Mouse (Mus musculus): Measurements from ENCODE around the gene Bbx.
A peak's percentile ranks its signal among the peaks of the same experiment; 100 is the strongest.

Bbx gene

DNA sequence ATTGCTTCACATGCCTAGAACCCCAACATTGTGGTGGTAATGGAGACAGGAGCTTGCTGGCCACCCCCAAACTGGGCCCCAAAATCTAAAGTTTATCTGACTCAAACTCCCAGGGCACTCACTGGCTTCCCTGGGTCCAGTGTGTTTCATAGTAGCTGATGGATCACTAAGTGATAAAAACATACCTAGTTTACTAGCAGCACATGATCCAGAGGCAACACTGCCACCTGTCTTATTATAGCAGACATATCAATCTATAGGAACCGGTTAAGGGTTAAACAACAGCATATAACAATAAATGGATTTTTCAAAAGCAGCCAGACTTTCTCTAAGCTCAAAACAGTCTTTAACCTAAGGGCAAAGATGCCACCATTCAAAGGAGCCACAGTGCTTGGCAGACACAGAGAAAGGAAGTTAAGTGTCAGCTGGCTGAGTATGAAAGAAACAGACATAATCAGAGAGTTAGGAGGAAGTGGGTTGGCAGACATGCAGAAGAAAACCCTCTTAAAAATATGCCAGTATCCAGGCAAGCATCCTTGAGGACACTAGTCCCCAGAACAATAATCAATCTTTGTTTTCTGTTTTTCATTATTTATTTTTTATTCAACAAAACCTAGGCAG, 116.7 kb downstream of the Bbx start:
- no peak for DNase-seq (ENCODE audit: low read depth, low spot score)

GRCm38 (mm10) chr16:50311588-50311987, 120.6 kb downstream of the Bbx start:
- DNase-seq (ENCODE audit: low read depth, low spot score), result no peak

- peak; percentile 94 for DNase-seq (ENCODE audit: low read depth, low spot score)
Observed at GRCm38 (mm10) chr16:50309411-50310042, 122.7 kb downstream of the Bbx start.

DNA sequence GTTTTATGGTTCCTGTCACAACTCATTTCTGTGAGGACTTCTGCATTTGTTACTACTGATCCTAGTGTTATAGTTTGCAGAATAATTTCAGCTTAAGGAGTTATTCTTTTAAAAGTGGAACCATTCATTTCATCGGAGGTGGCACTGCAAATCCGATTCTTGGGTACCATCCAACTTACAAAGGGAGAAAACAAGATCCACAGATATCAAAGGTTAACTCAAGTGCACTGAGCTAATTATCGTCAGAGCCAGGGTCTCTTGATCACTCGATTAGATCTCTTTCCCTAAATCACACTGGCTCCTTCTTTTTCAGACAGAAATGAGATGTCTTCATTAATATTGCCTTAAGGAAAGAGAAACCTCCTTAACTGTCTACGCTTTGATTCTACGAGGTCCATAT, 123.9 kb downstream of the Bbx start:
- no peak for DNase-seq (ENCODE audit: low read depth, low spot score)

- peak; percentile 43 for DNase-seq (ENCODE audit: low read depth, low spot score)
Observed at GRCm38 (mm10) chr16:50307231-50307630, 125.0 kb downstream of the Bbx start.

GRCm38 (mm10) chr16:50306727-50307126, 125.5 kb downstream of the Bbx start:
- peak; percentile 33 for DNase-seq (ENCODE audit: low read depth, low spot score)

GRCm38 (mm10) chr16:50305156-50305555, 127.0 kb downstream of the Bbx start:
- peak; percentile 23 for DNase-seq (ENCODE audit: low read depth, low spot score)

- DNase-seq (ENCODE audit: low read depth, low spot score), result no peak
Observed at GRCm38 (mm10) chr16:50302566-50302965, 129.6 kb downstream of the Bbx start.

DNA sequence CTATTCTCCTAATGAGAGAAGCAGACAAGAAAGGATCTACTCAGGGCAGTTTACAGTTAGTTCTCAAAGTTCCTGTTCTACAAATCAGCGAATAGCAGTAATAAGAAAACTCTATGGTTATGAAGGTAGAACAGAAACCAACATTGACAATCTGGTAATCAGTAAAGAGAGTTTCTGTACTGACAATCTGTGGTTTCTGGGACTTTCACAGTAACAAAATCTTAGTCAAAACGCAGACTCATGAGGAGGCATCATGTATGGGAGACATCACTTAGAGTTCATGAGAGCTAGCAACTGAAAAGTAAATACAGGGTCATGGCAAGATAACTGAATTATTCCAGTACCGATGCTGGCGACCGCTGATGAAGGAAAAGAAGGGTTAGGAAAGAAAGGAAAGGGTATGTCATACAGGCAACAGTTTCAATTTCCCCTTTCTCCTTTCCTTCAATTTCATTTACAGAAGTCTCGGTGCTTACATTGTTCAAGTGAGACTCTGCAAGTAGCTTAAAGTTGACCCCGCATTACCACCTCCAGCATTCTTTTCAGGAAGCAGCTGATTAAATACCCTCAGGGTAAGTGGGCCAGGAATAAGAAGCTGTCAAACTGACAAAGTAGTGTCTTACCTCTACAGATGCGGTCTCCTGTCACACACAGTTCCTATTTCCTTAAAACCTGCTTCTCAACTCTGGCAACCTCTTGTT, 133.3 kb downstream of the Bbx start:
- no peak for DNase-seq (ENCODE audit: low read depth, low spot score)

GRCm38 (mm10) chr16:50293502-50294228, 138.5 kb downstream of the Bbx start:
- DNase-seq (ENCODE audit: low read depth, low spot score), result peak; percentile 70

- no peak for DNase-seq (ENCODE audit: low read depth, low spot score)
Observed at GRCm38 (mm10) chr16:50292834-50293233, 139.4 kb downstream of the Bbx start.

- DNase-seq (ENCODE audit: low read depth, low spot score), result no peak
Observed at GRCm38 (mm10) chr16:50289764-50290163, 142.4 kb downstream of the Bbx start.

- no peak for DNase-seq (ENCODE audit: low read depth, low spot score)
Observed at GRCm38 (mm10) chr16:50272813-50273212, 159.4 kb downstream of the Bbx start.

DNA sequence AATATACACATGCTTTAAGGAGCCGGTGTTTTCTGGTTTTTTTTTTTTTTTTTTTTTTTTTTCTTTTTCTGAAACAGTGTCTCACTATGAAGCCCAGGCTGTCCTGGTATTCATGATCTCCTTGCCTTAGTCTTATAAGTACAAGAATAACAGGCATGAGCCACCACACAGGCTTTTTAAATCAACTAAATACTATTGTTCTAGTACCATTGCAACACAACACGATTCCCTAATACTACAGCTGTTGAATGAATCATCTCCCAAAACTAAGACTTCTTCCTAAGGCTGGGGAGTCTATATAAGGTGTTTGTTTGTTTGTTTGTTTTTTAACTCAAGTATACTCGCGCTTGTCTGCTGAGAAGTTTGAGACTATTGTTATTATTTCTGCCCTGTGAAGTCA, 169.5 kb downstream of the Bbx start:
- no peak for DNase-seq (ENCODE audit: low read depth, low spot score)

- DNase-seq (ENCODE audit: low read depth, low spot score), result no peak
Observed at GRCm38 (mm10) chr16:50262209-50262608, 170.0 kb downstream of the Bbx start.

GRCm38 (mm10) chr16:50261741-50262140, 170.4 kb downstream of the Bbx start:
- no peak for DNase-seq (ENCODE audit: low read depth, low spot score)

- peak; percentile 62 for DNase-seq (ENCODE audit: low read depth, low spot score)
Observed at GRCm38 (mm10) chr16:50254522-50255159, 177.5 kb downstream of the Bbx start.

DNA sequence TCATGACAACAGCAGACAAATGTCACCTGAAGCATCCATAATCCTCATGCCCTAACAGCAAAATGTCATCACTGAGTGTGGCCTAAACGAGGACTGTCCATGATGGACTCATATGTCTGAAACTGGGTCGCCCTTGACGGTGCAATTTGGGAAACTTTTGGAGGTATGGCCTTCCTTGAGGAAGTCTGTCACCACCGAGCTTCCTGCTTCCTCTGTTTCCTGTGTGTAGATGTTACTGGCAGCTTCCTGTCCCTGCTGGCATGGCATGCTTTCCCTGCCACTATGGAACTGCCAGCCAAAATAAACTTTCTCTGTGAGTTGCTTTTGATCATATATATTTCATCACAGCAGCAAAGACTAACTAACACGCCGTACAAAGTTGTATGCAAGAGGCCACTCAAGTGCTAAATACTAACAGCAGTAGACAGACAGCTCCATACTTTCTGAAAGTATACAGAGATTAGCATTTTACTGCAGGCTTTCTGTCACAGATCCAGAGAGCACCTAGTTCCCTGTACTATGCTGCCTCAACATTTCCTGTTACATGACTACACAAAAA, 180.7 kb downstream of the Bbx start:
- no peak for DNase-seq (ENCODE audit: low read depth, low spot score)

- no peak for DNase-seq (ENCODE audit: low read depth, low spot score)
Observed at GRCm38 (mm10) chr16:50250469-50250868, 181.7 kb downstream of the Bbx start.

DNA sequence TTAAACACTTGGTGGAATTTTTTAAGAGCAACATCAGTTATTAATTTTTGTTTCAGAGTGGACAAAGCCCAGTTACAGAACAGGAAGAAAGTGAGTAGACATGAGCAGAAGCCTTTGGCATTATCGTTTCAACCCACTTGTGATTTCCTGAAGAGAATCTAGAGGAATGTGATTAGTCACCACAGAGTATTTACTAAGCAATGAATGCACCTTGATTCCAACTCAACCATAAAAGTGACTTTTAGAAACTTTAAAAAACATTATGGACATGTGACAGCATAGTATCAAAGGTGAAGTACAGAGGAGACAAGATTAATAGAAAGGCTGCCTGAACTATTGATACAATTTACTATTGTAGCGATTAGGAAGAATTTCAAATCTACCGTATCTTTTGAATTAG, 183.2 kb downstream of the Bbx start:
- no peak for DNase-seq (ENCODE audit: low read depth, low spot score)

- peak; percentile 22 for DNase-seq (ENCODE audit: low read depth, low spot score)
Observed at GRCm38 (mm10) chr16:50242444-50242843, 189.7 kb downstream of the Bbx start.

Measured in brain, adult 2 months (tissue).